Mouse (Mus musculus) stomach, embryonic 15.5 days (tissue): ENCODE measurements at regions not wholly inside any gene's neighbourhood (a gene's known extent, or its start where the extent isn't known, plus 50 kb on each side); places are given as distances from the start of the nearest gene placed in this dataset.

Source experiments
- ATAC-seq: fragments of 200-750 bp; cut with Nextera tagmentation; 2 replicates; pipeline ENCODE4 v1.8.0; 2017; ENCODE audit warnings: low read depth, moderate number of reproducible peaks, moderate TSS enrichment; ENCODE audit not compliant: insufficient read depth, low FRiP score
- H3K27ac ChIP-seq: fragments of 300-500 bp; sonication (generic); 2 replicates; pipeline ENCODE4 v1.5.1; 2015; ENCODE audit warnings: mild to moderate bottlenecking, inconsistent platforms
- H3K27me3 ChIP-seq: fragments of 300-500 bp; sonication (generic); replicated peaks from 2 replicates; pipeline ENCODE4 v1.6.1; 2015; ENCODE audit warnings: inconsistent platforms
- H3K36me3 ChIP-seq: fragments of 300-500 bp; sonication (generic); 2 replicates; pipeline ENCODE4 v1.6.1; 2015; ENCODE audit warnings: inconsistent platforms
- H3K4me1 ChIP-seq: fragments of 300-500 bp; sonication (generic); 2 replicates; pipeline ENCODE4 v1.6.1; 2015; ENCODE audit warnings: inconsistent platforms
- H3K4me2 ChIP-seq: fragments of 300-500 bp; sonication (generic); 2 replicates; pipeline ENCODE4 v1.6.1; 2015; ENCODE audit warnings: mild to moderate bottlenecking, inconsistent platforms
- H3K4me3 ChIP-seq: fragments of 300-500 bp; sonication (generic); replicated peaks from 2 replicates; pipeline ENCODE4 v1.5.1; 2015; ENCODE audit warnings: inconsistent platforms
- H3K9ac ChIP-seq: fragments of 300-500 bp; sonication (generic); 2 replicates; pipeline ENCODE4 v1.6.1; 2015; ENCODE audit warnings: inconsistent platforms
- H3K9me3 ChIP-seq: fragments of 300-500 bp; sonication (generic); 2 replicates; pipeline ENCODE4 v1.6.1; 2016; ENCODE audit warnings: inconsistent platforms
- WGBS: fragments of 180-500 bp; shearing (Covaris S2); methylation state at CpG from one replicate; pipeline ENCODE4 v1.1.7; 2015; 5-methylcytosine and 5-hydroxymethylcytosine counted together

DNA sequence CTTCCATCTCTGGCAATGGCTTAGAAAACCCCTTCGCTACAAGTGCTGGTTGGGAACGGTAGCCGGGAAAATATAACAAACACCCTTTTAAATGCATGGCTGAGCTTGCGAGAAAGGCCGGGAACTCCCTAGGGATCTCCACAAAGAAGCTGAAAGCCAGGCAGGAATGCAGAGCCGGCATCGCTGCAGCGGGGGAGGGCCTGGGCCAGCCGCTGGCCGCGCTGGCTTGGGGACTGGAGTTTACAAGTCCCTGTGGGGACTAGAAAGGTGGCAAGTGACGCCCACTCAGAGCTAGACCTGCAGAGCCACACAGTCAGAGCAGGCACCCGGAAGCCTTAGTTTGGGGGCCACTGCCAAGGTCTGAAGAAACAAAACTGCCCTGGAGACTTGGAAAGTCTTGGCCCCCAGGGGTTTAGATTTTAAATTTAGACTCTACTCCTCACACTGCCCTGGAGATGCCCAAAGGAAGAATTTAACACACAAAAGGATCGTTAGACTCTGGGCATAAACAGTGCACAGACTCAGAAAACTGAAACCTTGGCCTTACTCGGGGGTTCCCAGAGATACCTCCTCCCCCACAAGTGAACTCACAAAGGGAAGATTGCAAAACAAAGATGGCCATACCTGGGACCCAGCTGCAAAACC is 59.4 kb downstream of the 1700001O22Rik start:
- H3K4me1 ChIP-seq = peaks cover 15% of the 10 kb centered on the region
- peak overlapping the region; percentile 69 for H3K27ac ChIP-seq
- no peaks in the 10 kb centered on the region for H3K36me3 ChIP-seq
- H3K4me2 ChIP-seq = peak overlapping the region; percentile 31; the same call in 1 of the 2 replicates
- H3K9me3 ChIP-seq = no peaks in the 10 kb centered on the region
- no peaks in the 10 kb centered on the region for H3K27me3 ChIP-seq
- WGBS = 12% methylated on average over 15 of the region's 15 CpGs
- H3K9ac ChIP-seq = no peak overlapping the region
- ATAC-seq = peak; percentile 63; the same call in 1 of the 2 replicates
- no peak overlapping the region for H3K4me3 ChIP-seq

DNA sequence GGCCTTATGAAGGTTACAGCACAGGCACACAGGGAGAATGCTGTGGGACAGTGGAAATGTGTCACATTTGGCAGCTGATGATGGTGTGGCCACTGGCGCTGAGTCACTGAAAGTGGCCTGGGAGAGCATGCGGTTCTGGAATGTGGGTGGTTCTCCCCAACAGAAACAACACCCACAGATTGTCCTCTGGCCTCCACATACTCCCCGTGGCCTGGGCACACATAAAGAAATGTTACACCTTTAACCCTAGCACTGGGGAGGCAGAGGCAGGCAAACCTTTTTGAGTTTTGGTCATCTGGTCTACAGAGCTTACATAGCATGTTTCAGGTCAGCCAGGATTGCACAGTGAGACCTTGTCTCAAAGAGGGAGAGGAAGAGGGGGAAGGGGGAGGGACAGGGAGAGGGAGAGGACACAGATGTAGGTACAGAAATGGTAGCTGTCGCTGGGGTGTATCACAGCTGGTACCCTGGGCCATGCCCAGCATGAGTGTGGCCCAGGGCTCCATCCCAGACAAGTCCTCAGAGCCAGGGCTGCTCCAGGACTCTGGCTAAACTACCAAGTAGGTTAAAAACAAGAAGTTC is 60.1 kb downstream of the 1700001O22Rik start:
- H3K4me2 ChIP-seq = no peak overlapping the region

DNA sequence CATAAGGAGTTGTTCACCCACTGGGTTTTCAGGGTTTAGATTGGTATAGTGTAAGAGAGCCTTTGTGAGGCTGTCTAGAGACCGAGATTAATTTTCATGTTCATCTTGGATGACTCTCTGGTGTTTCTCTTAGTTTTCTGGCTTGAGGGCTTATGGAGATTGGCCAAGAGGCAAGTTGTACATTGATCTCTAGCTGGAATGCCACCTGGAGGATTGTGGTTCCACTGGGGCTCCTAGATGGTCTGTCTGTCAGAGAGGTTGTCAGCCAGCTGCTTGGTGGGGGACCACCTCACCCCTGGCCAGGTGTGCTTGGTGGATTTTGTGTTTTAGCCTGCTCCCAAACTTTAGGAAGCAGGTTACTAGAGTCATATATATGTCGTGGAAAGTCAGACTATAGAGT is 62.0 kb downstream of the 1700001O22Rik start:
- H3K27ac ChIP-seq = no peak overlapping the region
- no peak overlapping the region for H3K9ac ChIP-seq
- no peak for ATAC-seq
- no peaks in the 10 kb centered on the region for H3K27me3 ChIP-seq
- H3K4me1 ChIP-seq = peaks cover 15% of the 10 kb centered on the region
- no peak overlapping the region for H3K4me2 ChIP-seq
- 94% methylated on average over 2 of the region's 2 CpGs for WGBS
- H3K9me3 ChIP-seq = no peaks in the 10 kb centered on the region
- no peak overlapping the region for H3K4me3 ChIP-seq
- H3K36me3 ChIP-seq = no peaks in the 10 kb centered on the region

More for the DNA sequence above, 60.1 kb downstream of the 1700001O22Rik start:
- no peak for ATAC-seq
- 48% methylated on average over 4 of the region's 4 CpGs for WGBS
- Histone ChIP-seq H3K27ac (peak overlapping the region; percentile 69), H3K27me3 (no peaks in the 10 kb centered on the region), H3K4me3 (no peak overlapping the region), H3K36me3 (no peaks in the 10 kb centered on the region), H3K9ac (no peak overlapping the region), H3K9me3 (no peaks in the 10 kb centered on the region), H3K4me1 (peaks cover 15% of the 10 kb centered on the region)

DNA sequence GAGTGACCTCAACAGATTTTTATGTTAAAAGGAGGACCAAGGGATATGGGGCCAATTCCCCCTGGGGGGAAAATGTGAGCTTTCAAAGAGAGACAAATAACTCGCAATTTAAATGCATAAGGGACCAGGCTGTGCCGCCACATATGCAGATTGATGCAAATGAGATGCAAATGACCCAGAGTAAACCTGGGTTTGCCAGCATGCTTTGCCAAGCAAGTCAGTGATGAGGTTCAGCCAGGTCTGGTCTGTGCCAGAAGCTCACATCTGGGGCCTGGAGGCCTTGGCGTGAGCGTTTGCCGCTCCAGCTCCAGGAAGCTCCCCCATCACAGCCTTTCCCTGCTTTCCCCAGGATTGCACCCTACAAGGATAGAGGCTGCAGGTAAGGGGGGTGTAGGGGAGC is 65.7 kb downstream of the 1700001O22Rik start:
- H3K9me3 ChIP-seq = no peaks in the 10 kb centered on the region
- no peaks in the 10 kb centered on the region for H3K27me3 ChIP-seq
- H3K27ac ChIP-seq = no peak overlapping the region
- H3K4me3 ChIP-seq = no peak overlapping the region
- peaks cover 5% of the 10 kb centered on the region; the same call in 1 of the 2 replicates for H3K4me1 ChIP-seq
- H3K4me2 ChIP-seq = no peak overlapping the region
- ATAC-seq = no peak
- no peaks in the 10 kb centered on the region for H3K36me3 ChIP-seq
- no peak overlapping the region for H3K9ac ChIP-seq
- WGBS = 86% methylated on average over 5 of the region's 5 CpGs

DNA sequence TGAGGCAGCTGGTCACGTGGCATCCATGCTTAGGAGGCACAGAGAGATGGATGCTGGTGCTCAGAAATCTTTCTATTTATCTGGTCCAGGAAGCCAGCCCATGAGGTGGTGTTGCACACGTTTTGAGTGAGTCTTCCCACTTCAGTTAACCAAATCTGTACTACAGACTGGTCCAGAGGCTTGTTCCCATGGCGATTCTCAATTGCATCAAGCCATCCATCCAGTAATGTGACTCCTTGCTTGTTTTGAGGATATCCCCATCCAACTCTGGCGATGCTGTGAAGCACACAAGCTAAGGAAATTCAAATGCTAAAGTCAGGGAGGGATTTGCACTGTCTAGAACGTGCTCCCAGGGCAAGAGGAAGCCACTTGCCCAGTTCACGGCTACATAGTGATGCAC is 66.8 kb downstream of the 1700001O22Rik start:
- H3K4me1 ChIP-seq = peaks cover 5% of the 10 kb centered on the region; the same call in 1 of the 2 replicates
- H3K36me3 ChIP-seq = no peaks in the 10 kb centered on the region
- 72% methylated on average over 6 of the region's 6 CpGs for WGBS
- H3K27me3 ChIP-seq = no peaks in the 10 kb centered on the region
- H3K4me3 ChIP-seq = no peak overlapping the region
- no peak for ATAC-seq
- no peak overlapping the region for H3K27ac ChIP-seq
- no peaks in the 10 kb centered on the region for H3K9me3 ChIP-seq
- H3K4me2 ChIP-seq = no peak overlapping the region
- no peak overlapping the region for H3K9ac ChIP-seq

DNA sequence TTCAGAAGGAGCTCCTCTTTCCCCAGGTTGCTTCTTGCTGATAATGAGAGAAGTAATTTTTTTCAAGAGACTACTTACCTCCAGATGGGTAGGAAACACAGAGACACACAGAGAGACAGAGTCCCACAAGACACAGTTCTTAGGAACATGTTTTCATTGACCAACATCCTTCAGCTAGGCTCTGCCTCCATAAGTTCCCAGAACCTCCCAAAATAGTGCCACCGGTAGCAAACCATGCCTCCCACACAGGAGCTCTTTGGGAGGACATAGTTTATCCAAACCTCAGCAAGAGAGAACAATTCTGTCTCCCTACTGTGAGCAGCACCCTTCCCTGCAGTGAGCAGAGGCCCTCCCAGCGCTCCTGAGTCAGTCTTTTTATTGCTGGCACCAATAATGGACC is 67.2 kb downstream of the 1700001O22Rik start:
- whole genome bisulfite sequencing = 77% methylated on average over 2 of the region's 2 CpGs

DNA sequence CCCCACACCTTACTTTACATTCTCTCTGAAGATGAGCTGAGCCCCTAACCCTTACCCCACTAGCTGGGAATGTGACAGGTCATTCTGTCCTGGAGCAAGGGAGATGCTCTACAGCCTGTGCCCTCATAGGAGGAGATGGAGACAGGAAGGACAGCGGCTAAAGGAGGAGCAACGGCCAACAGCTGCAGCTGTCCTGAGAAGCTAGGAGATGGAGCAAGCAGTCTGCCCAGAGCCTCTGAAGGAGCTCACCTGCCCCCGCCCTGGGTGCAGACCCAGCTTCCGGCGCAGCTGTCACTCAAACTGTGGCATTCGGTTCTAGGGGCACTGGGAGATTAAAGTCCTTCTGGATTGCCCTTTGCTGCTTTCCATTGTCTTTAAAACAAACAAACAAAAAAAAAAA is 69.6 kb downstream of the 1700001O22Rik start:
- peaks cover 5% of the 10 kb centered on the region; the same call in 1 of the 2 replicates for H3K4me1 ChIP-seq
- no peak for ATAC-seq
- WGBS = 35% methylated on average over 6 of the region's 6 CpGs

More for the DNA sequence above, 67.2 kb downstream of the 1700001O22Rik start:
- peaks cover 5% of the 10 kb centered on the region; the same call in 1 of the 2 replicates for H3K4me1 ChIP-seq
- H3K9me3 ChIP-seq = no peaks in the 10 kb centered on the region
- no peaks in the 10 kb centered on the region for H3K36me3 ChIP-seq
- ATAC-seq = no peak
- no peaks in the 10 kb centered on the region for H3K27me3 ChIP-seq
- no peak overlapping the region for H3K27ac ChIP-seq
- no peak overlapping the region for H3K9ac ChIP-seq
- no peak overlapping the region for H3K4me2 ChIP-seq
- no peak overlapping the region for H3K4me3 ChIP-seq

DNA sequence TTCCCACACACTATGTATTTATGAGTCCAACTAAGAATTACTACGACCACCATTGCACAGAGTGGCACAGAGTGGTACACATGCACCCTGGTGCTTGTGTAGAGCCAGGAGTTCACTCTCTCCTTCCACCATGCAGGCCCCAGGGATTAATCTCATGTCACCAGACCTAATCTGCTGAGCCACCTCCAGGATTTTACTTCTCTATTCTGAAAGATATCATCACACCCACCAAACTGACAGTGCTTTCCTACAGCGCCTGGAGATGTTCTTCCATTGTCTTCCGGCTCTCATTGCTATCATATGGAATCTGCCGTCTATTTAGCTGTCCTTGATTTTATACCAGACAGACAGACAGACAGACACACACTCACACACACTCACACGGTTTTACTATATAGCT is 71.6 kb downstream of the 1700001O22Rik start:
- Histone ChIP-seq H3K27ac (no peak overlapping the region), H3K27me3 (no peaks in the 10 kb centered on the region), H3K9ac (no peak overlapping the region), H3K4me1 (peaks cover 5% of the 10 kb centered on the region; the same call in 1 of the 2 replicates), H3K36me3 (no peaks in the 10 kb centered on the region), H3K9me3 (no peaks in the 10 kb centered on the region), H3K4me2 (no peak overlapping the region), H3K4me3 (no peak overlapping the region)
- ATAC-seq = no peak
- 95% methylated on average over 5 of the region's 5 CpGs for WGBS

More for the DNA sequence above, 69.6 kb downstream of the 1700001O22Rik start:
- no peak overlapping the region for H3K9ac ChIP-seq
- H3K4me2 ChIP-seq = no peak overlapping the region
- H3K9me3 ChIP-seq = no peaks in the 10 kb centered on the region
- H3K27me3 ChIP-seq = no peaks in the 10 kb centered on the region
- no peak overlapping the region for H3K4me3 ChIP-seq
- H3K27ac ChIP-seq = no peak overlapping the region
- no peaks in the 10 kb centered on the region for H3K36me3 ChIP-seq

DNA sequence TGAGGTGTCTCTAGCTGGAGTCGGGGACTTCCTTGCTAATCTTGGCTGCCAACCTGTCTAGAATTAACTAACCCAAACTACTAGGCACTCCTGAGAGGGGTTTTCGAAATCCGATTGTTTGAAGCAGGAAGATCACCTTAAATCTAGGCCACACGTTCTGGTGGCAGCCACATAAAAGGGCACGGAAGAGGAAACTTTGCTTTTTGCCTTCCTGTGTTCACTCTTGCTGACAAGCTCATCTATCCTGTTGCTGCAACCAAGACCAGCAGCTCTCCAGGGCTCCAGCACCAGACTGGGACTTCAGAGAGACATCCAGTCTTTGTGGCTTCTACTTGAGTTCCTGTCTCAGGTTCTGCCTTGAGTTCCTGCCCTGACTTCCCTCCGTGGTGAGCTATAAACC is 75.5 kb downstream of the 1700001O22Rik start:
- H3K4me1 ChIP-seq = peaks cover 27% of the 10 kb centered on the region
- H3K27me3 ChIP-seq = no peaks in the 10 kb centered on the region
- no peak overlapping the region for H3K4me2 ChIP-seq
- no peak overlapping the region for H3K27ac ChIP-seq
- no peaks in the 10 kb centered on the region for H3K9me3 ChIP-seq
- no peak overlapping the region for H3K9ac ChIP-seq
- 81% methylated on average over 6 of the region's 6 CpGs for WGBS
- no peaks in the 10 kb centered on the region for H3K36me3 ChIP-seq
- H3K4me3 ChIP-seq = no peak overlapping the region
- no peak for ATAC-seq

DNA sequence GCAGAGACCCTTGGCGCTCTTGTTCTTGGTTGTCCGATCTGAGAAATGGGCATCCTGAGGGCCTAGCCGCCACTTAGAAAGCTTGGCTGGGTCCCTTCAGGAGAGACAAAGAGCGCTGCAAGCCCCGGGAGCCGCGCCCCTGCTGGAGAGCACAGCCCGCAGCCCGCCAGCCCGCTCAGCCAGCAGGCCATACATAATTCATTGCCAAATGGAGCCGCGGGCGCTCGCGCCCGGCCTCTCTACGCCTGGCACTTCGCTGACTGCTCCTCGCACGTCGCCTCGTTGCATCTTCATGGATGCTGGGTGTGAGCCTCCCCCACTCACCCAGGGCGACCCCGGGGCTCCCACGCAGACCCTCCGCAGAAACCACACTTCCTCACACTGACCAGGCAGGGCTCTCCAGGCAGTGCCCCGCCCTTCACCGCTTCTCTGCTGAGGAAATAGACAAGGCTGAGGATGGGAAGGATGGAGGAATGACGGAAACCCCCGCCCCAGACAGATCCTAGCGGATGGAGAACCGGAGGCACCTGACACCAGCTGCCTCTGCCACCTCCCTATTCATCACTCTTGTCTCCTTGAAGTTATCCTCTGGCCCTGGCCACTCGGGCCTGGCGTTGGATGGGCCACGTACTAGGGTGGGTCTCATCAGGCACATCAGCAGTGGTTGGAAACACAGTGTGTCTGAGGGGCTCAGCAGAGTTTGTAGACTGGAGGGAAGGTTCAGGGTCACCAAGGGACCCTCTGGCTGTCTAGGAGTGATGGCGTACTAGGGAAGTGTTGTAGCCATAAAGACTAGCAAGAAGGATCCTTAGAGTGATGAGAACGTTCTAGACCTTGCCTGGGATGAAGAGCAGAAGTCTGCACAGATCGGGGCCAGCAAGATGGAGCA is 77.6 kb downstream of the 1700001O22Rik start:
- H3K4me2 ChIP-seq = peak overlapping the region; percentile 57
- peak overlapping the region; percentile 3; the same call in 1 of the 2 replicates for H3K27ac ChIP-seq
- peaks cover 47% of the 10 kb centered on the region for H3K4me1 ChIP-seq
- no peaks in the 10 kb centered on the region for H3K27me3 ChIP-seq
- no peaks in the 10 kb centered on the region for H3K9me3 ChIP-seq
- peak overlapping the region; percentile 29; the same call in 1 of the 2 replicates for H3K9ac ChIP-seq
- ATAC-seq = peak; percentile 30; the same call in 1 of the 2 replicates
- peak overlapping the region; percentile 30; the same call in 1 of the 2 replicates for H3K4me3 ChIP-seq
- 13% methylated on average over 38 of the region's 38 CpGs for WGBS
- H3K36me3 ChIP-seq = no peaks in the 10 kb centered on the region

DNA sequence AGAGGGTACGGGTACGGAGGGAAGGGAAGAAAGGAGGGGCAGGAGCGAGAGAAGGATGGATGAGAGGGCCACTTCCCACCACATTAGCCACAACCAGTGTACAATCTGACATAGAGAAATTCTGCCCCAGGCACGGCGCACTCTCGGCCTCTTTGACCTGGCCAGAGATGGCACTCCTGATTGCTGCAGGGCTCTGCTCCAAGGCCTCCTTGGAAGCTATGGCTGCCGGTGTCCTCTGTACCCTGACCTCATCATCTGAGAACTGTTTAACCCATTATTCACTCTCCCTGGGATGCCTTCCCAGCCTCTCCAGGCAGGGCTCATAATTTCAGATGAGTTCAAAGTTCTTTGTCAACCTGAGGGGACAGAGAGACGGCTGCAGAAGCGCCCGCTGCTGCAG is 78.3 kb downstream of the 1700001O22Rik start:
- no peaks in the 10 kb centered on the region for H3K27me3 ChIP-seq
- H3K4me1 ChIP-seq = peaks cover 54% of the 10 kb centered on the region
- no peak overlapping the region for H3K9ac ChIP-seq
- peak overlapping the region; percentile 3; the same call in 1 of the 2 replicates for H3K27ac ChIP-seq
- H3K9me3 ChIP-seq = no peaks in the 10 kb centered on the region
- H3K4me3 ChIP-seq = peak overlapping the region; percentile 30; the same call in 1 of the 2 replicates
- 51% methylated on average over 10 of the region's 10 CpGs for WGBS
- H3K36me3 ChIP-seq = no peaks in the 10 kb centered on the region
- ATAC-seq = no peak
- peak overlapping the region; percentile 57 for H3K4me2 ChIP-seq

DNA sequence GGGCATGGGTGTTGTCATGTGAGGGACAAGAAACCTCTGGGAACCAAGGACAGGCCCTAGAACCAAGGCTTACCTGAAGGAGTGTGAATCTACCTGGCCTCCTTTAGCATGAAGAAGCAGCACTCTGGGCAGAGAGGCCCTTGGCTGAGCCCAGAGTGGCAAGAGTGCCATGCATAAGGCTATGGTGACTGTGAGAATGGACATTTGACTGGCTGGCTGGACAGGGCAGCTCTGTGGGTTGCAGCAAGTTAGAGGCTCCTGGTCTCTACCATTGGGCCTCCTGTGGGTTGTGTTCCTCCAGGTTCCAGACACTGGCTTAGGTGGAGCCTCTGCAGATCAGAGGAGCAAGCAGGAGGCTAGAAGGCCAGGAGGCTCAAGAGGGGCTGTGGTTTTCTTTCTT is 78.9 kb downstream of the 1700001O22Rik start:
- Histone ChIP-seq H3K4me1 (peaks cover 60% of the 10 kb centered on the region), H3K4me2 (no peak overlapping the region), H3K27me3 (no peaks in the 10 kb centered on the region), H3K36me3 (no peaks in the 10 kb centered on the region), H3K4me3 (no peak overlapping the region), H3K9me3 (no peaks in the 10 kb centered on the region), H3K9ac (no peak overlapping the region), H3K27ac (no peak overlapping the region)
- no peak for ATAC-seq
